Mouse (Mus musculus) spleen, postnatal 10 days (tissue): ENCODE results near the gene Dyrk4.

Experiments used
- DNase-seq, 2 experiments: peaks; one replicate each; pipeline ENCODE4 v3.0.0; 2021 to 2022; ENCODE audit warnings: low spot score in 2 of 2

Dyrk4 gene

GRCm38 (mm10) chr6:126921111-126921881 lies at the start of gene Dyrk4:
TSS of gene Dyrk4 (minus strand) at chr6:126921839.
- DNase-seq, result peak in 1 of 2 experiments; percentile 17

GRCm38 (mm10) chr6:126966241-126967026 lies 44.8 kb upstream of the Dyrk4 start:
- DNase-seq, result no peak

- no peak for DNase-seq
Observed at GRCm38 (mm10) chr6:126963426-126963825, 41.8 kb upstream of the Dyrk4 start.

- no peak for DNase-seq
Observed at GRCm38 (mm10) chr6:126962709-126963108, 41.1 kb upstream of the Dyrk4 start.

GRCm38 (mm10) chr6:126961371-126962018 lies 39.9 kb upstream of the Dyrk4 start:
- DNase-seq, result no peak

GRCm38 (mm10) chr6:126955734-126956133 lies 34.1 kb upstream of the Dyrk4 start:
- peak; percentile 60 to 86 for DNase-seq

GRCm38 (mm10) chr6:126948336-126948735 lies 26.7 kb upstream of the Dyrk4 start:
- DNase-seq, result no peak

- DNase-seq, result peak in 1 of 2 experiments; percentile 39
Observed at GRCm38 (mm10) chr6:126940451-126940850, 18.8 kb upstream of the Dyrk4 start.

- peak; percentile 88 to 96 for DNase-seq
Observed at GRCm38 (mm10) chr6:126939487-126940171, 18.0 kb upstream of the Dyrk4 start, which contains the start of the genes Rad51ap1 and D6Wsu163e. TSS of gene Rad51ap1 (minus strand) at chr6:126939587. TSS of gene D6Wsu163e (plus strand) at chr6:126939962.

GRCm38 (mm10) chr6:126938853-126939486 lies 17.3 kb upstream of the Dyrk4 start:
- peak; percentile 21 to 25 for DNase-seq

GRCm38 (mm10) chr6:126938047-126938446 lies 16.4 kb upstream of the Dyrk4 start:
- DNase-seq, result peak in 1 of 2 experiments; percentile 45

- DNase-seq, result no peak
Observed at GRCm38 (mm10) chr6:126932896-126933295, 11.3 kb upstream of the Dyrk4 start.

- no peak for DNase-seq
Observed at GRCm38 (mm10) chr6:126914928-126915327, 6.7 kb downstream of the Dyrk4 start.

GRCm38 (mm10) chr6:126910727-126911126 lies 10.9 kb downstream of the Dyrk4 start:
- no peak for DNase-seq

GRCm38 (mm10) chr6:126907876-126908275 lies 13.8 kb downstream of the Dyrk4 start:
- DNase-seq, result no peak

- DNase-seq, result no peak
Observed at GRCm38 (mm10) chr6:126907378-126907777, 14.3 kb downstream of the Dyrk4 start.

- no peak for DNase-seq
Observed at GRCm38 (mm10) chr6:126877118-126877517, 44.5 kb downstream of the Dyrk4 start.

GRCm38 (mm10) chr6:126852881-126853280 lies 68.8 kb downstream of the Dyrk4 start, which contains the start of gene Akap3:
TSS of gene Akap3 (plus strand) at chr6:126853098.
- DNase-seq, result no peak

GRCm38 (mm10) chr6:126848712-126849704 lies 72.6 kb downstream of the Dyrk4 start, which contains the start of gene Ndufa9:
TSS of gene Ndufa9 (minus strand) at chr6:126849136.
- peak; percentile 89 to 95 for DNase-seq

- DNase-seq, result no peak
Observed at GRCm38 (mm10) chr6:126836628-126837027, 85.0 kb downstream of the Dyrk4 start.
